Mouse (Mus musculus): ENCODE data around the gene Cacna2d2. TPM values are rescaled to one million over a fixed set of nuclear protein-coding genes. Genes with fewer than 3 reads are reported as not detected.
A peak's percentile ranks its signal among the peaks of the same experiment; 100 is the strongest.
"Not testable (repeated sequence)": the region's sequence is repeated elsewhere in the genome, so short reads cannot be mapped to it uniquely, and the experiment has no call there.

The Cacna2d2 gene
- polyA plus RNA-seq, 1 experiment from 2014 or later = 0.20 TPM

- Histone ChIP-seq H3K27me3 (ENCODE audit: low read depth, poor library complexity, severe bottlenecking) (peaks cover 32% of the 10 kb centered on the region), H3K27ac (peak overlapping the region; percentile 88), H3K4me1 (peaks cover 83% of the 10 kb centered on the region)
These were observed 151.2 kb downstream of the Cacna2d2 start for GRCm38 (mm10) chr9:107550491-107551116.

DNA sequence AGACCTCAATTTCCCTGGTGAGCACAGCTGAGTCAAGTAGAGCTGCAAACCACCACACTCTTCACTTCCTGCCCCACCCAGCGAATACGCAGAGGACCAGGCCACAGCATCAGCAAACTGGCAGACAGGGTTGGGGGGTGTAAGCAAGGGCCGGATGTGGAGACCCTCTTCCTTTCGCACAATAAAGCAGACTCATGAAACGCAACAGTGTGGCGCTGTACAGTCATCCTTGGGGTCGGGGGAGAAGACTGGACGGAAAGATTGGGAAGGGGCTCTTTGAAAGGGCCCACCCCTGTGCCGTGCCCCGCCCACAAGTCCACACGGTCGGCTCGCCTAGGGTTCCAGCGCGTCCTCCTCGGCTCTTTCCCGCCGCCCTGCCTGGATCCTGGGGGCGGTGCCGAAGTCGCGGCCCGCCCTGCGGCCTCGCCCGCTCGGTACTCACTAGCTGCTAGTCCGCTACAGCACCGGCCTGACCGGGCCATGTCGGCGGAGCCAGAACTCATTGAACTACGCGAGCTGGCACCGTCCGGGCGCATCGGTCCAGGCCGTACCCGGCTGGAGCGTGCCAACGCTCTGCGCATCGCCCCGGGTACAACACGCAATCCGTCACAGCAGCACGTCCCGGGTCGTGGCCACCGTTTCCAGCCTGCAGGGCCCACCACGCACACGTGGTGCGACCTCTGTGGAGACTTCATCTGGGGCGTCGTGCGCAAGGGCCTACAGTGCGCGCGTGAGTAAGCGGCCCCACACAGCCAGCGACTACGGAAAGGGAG lies 151.9 kb downstream of the Cacna2d2 start, which contains the start of gene Rassf1:
TSS of gene Rassf1 (plus strand) at position 439 of the 773 bp plus-strand sequence.
- H3K27ac ChIP-seq = peak within 1 kb of the TSS; percentile 88
- peaks cover 32% of the 10 kb centered on the region for H3K27me3 ChIP-seq (ENCODE audit: low read depth, poor library complexity, severe bottlenecking)

More at GRCm38 (mm10) chr9:107550491-107551116, 151.2 kb downstream of the Cacna2d2 start:
- Histone ChIP-seq H3K9me3 (replicated peaks) (no peaks in the 10 kb centered on the region), H3K4me3 (peak overlapping the region; percentile 83), H3K36me3 (no peaks in the 10 kb centered on the region)
- DNase-seq (ENCODE audit: low spot score) = peak; percentile 42
- WGBS = 20% methylated on average over 23 of the region's 23 CpGs

DNA sequence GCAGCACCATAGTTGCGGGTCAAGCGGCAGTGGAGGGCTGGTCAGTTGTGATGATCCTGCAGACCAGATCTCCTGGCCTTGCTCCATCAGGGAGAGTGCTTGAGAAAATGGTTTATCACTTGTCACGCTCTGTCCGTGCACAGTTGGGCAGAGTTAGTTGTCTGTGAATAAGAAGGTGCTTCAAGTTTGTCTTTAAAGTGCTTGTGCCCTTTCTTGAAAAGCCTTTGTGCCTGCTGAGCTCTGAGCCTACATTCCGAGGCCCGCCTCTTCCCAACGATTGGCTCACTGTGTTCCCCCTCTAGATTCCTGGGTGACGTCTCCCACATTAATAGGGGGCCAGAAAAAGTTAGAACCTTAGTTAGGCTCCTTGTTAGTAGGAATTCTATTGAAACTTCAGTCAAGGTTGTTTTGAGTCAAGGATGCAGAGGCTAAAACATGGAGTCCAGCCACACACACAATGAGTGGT lies 152.5 kb downstream of the Cacna2d2 start:
- no peak for DNase-seq (ENCODE audit: low spot score)
- Histone ChIP-seq H3K27me3 (ENCODE audit: low read depth, poor library complexity, severe bottlenecking) (peaks cover 32% of the 10 kb centered on the region), H3K4me1 (peaks cover 83% of the 10 kb centered on the region), H3K4me3 (peak overlapping the region; percentile 83), H3K36me3 (peaks cover 6% of the 10 kb centered on the region), H3K9me3 (replicated peaks) (no peaks in the 10 kb centered on the region), H3K27ac (peak overlapping the region; percentile 88)
- WGBS = 5% methylated on average over 8 of the region's 8 CpGs

More for the DNA sequence above, 151.9 kb downstream of the Cacna2d2 start, which contains the start of gene Rassf1:
- H3K4me1 ChIP-seq = peaks cover 84% of the 10 kb centered on the region
- WGBS = under 1% methylated on average over 61 of the region's 63 CpGs
- H3K4me3 ChIP-seq = peak within 1 kb of the TSS; percentile 83
- no peaks in the 10 kb centered on the region for H3K9me3 ChIP-seq (replicated peaks)
- peak; percentile 85 for DNase-seq (ENCODE audit: low spot score)
- H3K36me3 ChIP-seq = no peaks in the 10 kb centered on the region

DNA sequence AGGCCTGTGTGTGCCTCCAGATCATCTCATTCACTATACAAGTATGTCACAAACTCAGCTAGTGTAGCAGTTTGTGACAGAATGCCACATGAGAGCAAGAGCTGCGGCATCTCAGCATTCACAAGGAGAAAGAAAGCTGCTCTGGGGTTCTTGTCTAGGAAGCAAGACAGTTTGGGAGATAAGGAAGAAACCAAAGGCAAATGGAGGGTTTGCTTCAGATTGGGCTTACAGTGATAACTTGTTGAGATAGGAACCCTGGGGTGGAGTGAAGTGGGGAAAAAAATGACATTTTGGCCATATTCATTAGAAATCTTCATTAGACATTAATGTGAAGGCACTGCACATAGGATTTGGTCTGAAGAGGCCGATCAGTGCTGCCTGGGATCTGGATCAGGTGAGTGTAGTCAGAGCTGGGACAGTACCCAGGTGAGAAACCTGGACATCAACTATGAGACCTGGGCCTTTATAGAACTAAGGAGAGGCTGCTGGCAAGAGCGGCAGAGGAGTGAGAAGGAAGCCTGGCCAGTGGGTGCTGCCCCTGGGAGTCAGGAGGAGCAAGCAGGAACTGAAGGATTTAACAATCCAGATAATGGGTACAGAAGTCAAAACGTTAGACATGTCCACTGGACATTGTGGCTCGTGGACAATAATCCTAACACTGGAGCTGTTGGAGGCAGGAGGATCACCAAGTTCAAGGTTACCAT lies 153.4 kb downstream of the Cacna2d2 start:
- 82% methylated on average over 5 of the region's 5 CpGs for WGBS
- peaks cover 15% of the 10 kb centered on the region for H3K36me3 ChIP-seq
- H3K27ac ChIP-seq = peak overlapping the region; percentile 93
- H3K27me3 ChIP-seq (ENCODE audit: low read depth, poor library complexity, severe bottlenecking) = peaks cover 29% of the 10 kb centered on the region
- peaks cover 73% of the 10 kb centered on the region for H3K4me1 ChIP-seq
- H3K4me3 ChIP-seq = peak overlapping the region; percentile 83
- no peaks in the 10 kb centered on the region for H3K9me3 ChIP-seq (replicated peaks)
- no peak for DNase-seq (ENCODE audit: low spot score)

- peaks cover 24% of the 10 kb centered on the region for H3K36me3 ChIP-seq
- peaks cover 72% of the 10 kb centered on the region for H3K4me1 ChIP-seq
- peaks cover 21% of the 10 kb centered on the region for H3K27me3 ChIP-seq (ENCODE audit: low read depth, poor library complexity, severe bottlenecking)
- no peaks in the 10 kb centered on the region for H3K9me3 ChIP-seq (replicated peaks)
- no peak for DNase-seq (ENCODE audit: low spot score)
- H3K27ac ChIP-seq = peak overlapping the region; percentile 93
- WGBS = 5% methylated on average over 37 of the region's 37 CpGs
- H3K4me3 ChIP-seq = peak overlapping the region; percentile 83
These were observed 154.3 kb downstream of the Cacna2d2 start for GRCm38 (mm10) chr9:107553541-107554318.

GRCm38 (mm10) chr9:107554319-107554825 lies 155.0 kb downstream of the Cacna2d2 start:
- DNase-seq (ENCODE audit: low spot score) = peak; percentile 96
- peak overlapping the region; percentile 83 for H3K4me3 ChIP-seq
- no peaks in the 10 kb centered on the region for H3K9me3 ChIP-seq (replicated peaks)
- peak overlapping the region; percentile 93 for H3K27ac ChIP-seq
- under 1% methylated on average over 53 of the region's 53 CpGs for WGBS
- H3K27me3 ChIP-seq (ENCODE audit: low read depth, poor library complexity, severe bottlenecking) = peaks cover 15% of the 10 kb centered on the region
- H3K36me3 ChIP-seq = peaks cover 30% of the 10 kb centered on the region
- peaks cover 71% of the 10 kb centered on the region for H3K4me1 ChIP-seq

- Histone ChIP-seq H3K27me3 (ENCODE audit: low read depth, poor library complexity, severe bottlenecking) (peaks cover 9% of the 10 kb centered on the region), H3K4me1 (peaks cover 65% of the 10 kb centered on the region), H3K36me3 (peaks cover 37% of the 10 kb centered on the region), H3K4me3 (peak overlapping the region; percentile 83), H3K9me3 (replicated peaks) (no peaks in the 10 kb centered on the region), H3K27ac (peak overlapping the region; percentile 93)
- DNase-seq (ENCODE audit: low spot score) = no peak
- WGBS = under 1% methylated on average over 23 of the region's 23 CpGs
These were observed 155.6 kb downstream of the Cacna2d2 start for GRCm38 (mm10) chr9:107555031-107555457.

GRCm38 (mm10) chr9:107555701-107556100 lies 156.3 kb downstream of the Cacna2d2 start:
- H3K27ac ChIP-seq = peak overlapping the region; percentile 93; the same call in 1 of the 2 replicates
- no peaks in the 10 kb centered on the region for H3K9me3 ChIP-seq (replicated peaks)
- peaks cover 44% of the 10 kb centered on the region for H3K36me3 ChIP-seq
- 60% methylated on average over 2 of the region's 2 CpGs for WGBS
- no peak for DNase-seq (ENCODE audit: low spot score)
- H3K27me3 ChIP-seq (ENCODE audit: low read depth, poor library complexity, severe bottlenecking) = peaks cover 2% of the 10 kb centered on the region
- H3K4me1 ChIP-seq = peaks cover 59% of the 10 kb centered on the region
- H3K4me3 ChIP-seq = peak overlapping the region; percentile 83

DNA sequence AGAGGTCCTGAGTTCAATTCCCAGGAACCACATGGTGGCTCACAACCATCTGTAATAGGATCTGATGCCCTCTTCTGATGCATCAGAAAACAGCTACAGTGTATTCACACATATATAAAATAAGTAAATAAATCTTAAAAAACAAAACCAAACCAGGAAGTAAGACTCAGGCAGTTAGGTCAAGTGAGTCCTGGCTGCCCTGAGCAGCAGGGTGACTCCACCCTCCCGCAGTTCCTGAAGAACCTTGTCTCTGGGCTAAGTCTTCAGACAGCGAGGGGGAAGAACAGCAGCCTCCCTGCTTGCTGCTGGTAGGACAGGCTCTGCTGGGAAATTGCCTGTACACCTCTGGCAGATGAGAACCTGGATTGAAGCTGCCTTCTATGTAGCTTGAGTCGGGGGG lies 156.9 kb downstream of the Cacna2d2 start:
- 88% methylated on average over 3 of the region's 3 CpGs for WGBS
- peaks cover 53% of the 10 kb centered on the region for H3K4me1 ChIP-seq
- peaks cover 50% of the 10 kb centered on the region for H3K36me3 ChIP-seq
- DNase-seq (ENCODE audit: low spot score) = no peak
- no peaks in the 10 kb centered on the region for H3K27me3 ChIP-seq (ENCODE audit: low read depth, poor library complexity, severe bottlenecking)
- H3K4me3 ChIP-seq = peak overlapping the region; percentile 83
- H3K9me3 ChIP-seq (replicated peaks) = no peaks in the 10 kb centered on the region
- no peak overlapping the region for H3K27ac ChIP-seq

- Histone ChIP-seq H3K4me3 (peak within 1 kb of the TSS; percentile 95), H3K9me3 (replicated peaks) (no peaks in the 10 kb centered on the region), H3K27ac (peak within 1 kb of the TSS; percentile 83), H3K27me3 (ENCODE audit: low read depth, poor library complexity, severe bottlenecking) (no peaks in the 10 kb centered on the region), H3K4me1 (peaks cover 60% of the 10 kb centered on the region), H3K36me3 (peaks cover 69% of the 10 kb centered on the region)
- under 1% methylated on average over 46 of the region's 46 CpGs for WGBS
- peak; percentile 97 for DNase-seq (ENCODE audit: low spot score)
These were observed 163.7 kb downstream of the Cacna2d2 start, which contains the start of gene Tusc2 for GRCm38 (mm10) chr9:107563029-107563581. Gene Tusc2 (plus strand): TSS chr9:107563255.

DNA sequence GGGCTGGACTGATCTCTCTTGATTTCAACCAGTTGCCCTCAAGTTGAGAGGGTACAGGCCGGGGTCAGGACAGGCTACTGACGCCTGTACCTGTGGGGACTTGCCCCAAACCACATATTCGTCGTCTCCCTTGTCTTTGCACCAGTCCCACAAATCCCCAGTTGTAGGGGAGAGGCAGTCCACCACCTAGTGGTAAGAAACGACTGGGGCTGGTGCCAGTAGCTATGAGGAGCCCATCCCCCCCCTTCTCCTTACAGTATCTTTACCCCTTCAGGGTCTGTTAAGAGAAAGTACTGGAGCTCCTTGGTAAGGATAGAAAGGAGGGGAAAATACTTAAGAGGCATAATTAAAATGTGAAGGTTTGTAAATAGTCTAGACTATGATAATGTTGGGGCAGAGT lies 166.1 kb downstream of the Cacna2d2 start:
- Histone ChIP-seq H3K4me1 (peaks cover 75% of the 10 kb centered on the region), H3K36me3 (peaks cover 52% of the 10 kb centered on the region), H3K27ac (peak overlapping the region; percentile 31; the same call in 1 of the 2 replicates)
- not testable (repeated sequence) for H3K9me3 ChIP-seq (replicated peaks); DNase-seq (ENCODE audit: low spot score); H3K27me3 ChIP-seq (ENCODE audit: low read depth, poor library complexity, severe bottlenecking); H3K4me3 ChIP-seq
- WGBS = 54% methylated on average over 5 of the region's 5 CpGs

All from limb, embryonic 10.5 days (tissue).